30 mouse cellular contexts compared by ENCODE assay signal in genomic region chr15:11841828-11842227, GRCm38 (mm10).
DNase-seq lines count a peak whose midpoint lies in the region; ATAC-seq and TF ChIP-seq lines count a peak whose summit lies in the region.
"Had no signal": no experiment of that assay in that cellular context is flagged by ENCODE, and none has a peak within 500 bp of the region (broad histone marks: within the 10 kb centered on the region; RNA-seq: fewer than 3 reads in every experiment).

No protein-coding gene starts in this region.

- H3K4me1 ChIP-seq in hindbrain, embryonic 11.5 days (replicated peaks; ENCODE audit: control insufficient read depth, insufficient read depth, low read length): no peaks in the 10 kb centered on the region
- no peaks in the 10 kb centered on the region for H3K4me1 ChIP-seq in hindbrain, embryonic 16.5 days (ENCODE audit: control insufficient read depth, insufficient read depth, low read depth, low read length)
- H3K4me1 ChIP-seq in lung, postnatal 0 days (ENCODE audit: insufficient read depth, low read depth, low read length): no peaks in the 10 kb centered on the region
- H3K4me1 ChIP-seq: heart, embryonic 15.5 days; hindbrain, embryonic 13.5 days; limb, embryonic 13.5 days; midbrain, embryonic 12.5 days; neural tube, embryonic 12.5 days had no signal

- TF ChIP-seq EP300 in lung, postnatal 0 days (IDR thresholded peaks at IDR 0.05): peak; percentile 88

- no peak overlapping the region for H3K27ac ChIP-seq in hindbrain, embryonic 11.5 days (ENCODE audit: low read depth, low read length)
- no peak overlapping the region for H3K27ac ChIP-seq in hindbrain, embryonic 16.5 days (ENCODE audit: low read depth, low read length)
- H3K27ac ChIP-seq in lung, postnatal 0 days (ENCODE audit: low read length): no peak overlapping the region
- H3K27ac ChIP-seq: heart, embryonic 15.5 days; hindbrain, embryonic 13.5 days; left cerebral cortex, adult 2 months; limb, embryonic 13.5 days; liver, embryonic 13.5 days; midbrain, embryonic 12.5 days; neural tube, embryonic 12.5 days had no signal

- intact Hi-C loops in left cerebral cortex, postnatal 14 days (cut with DNase I): no loop called here

- no peak for ATAC-seq in hindbrain, embryonic 11.5 days (ENCODE audit: low FRiP score)
- ATAC-seq in hindbrain, embryonic 16.5 days: no peak
- ATAC-seq in lung, postnatal 0 days: peak; percentile 52
- no peak for ATAC-seq in megakaryocyte-erythroid progenitor cell, adult 5-6 weeks (replicated peaks; ENCODE audit: low FRiP score, low TSS enrichment, poor library complexity, severe bottlenecking)
- ATAC-seq: activated CD4-positive, CD25-positive, alpha-beta regulatory T cell, adult 4 months; CD4-positive, CD25-positive, alpha-beta regulatory T cell, adult 4 months; forebrain, embryonic 14.5 days; intestine, postnatal 0 days had no signal

- H3K4me2 ChIP-seq in hindbrain, embryonic 11.5 days (replicated peaks; ENCODE audit: low read depth, low read length): no peak overlapping the region
- no peak overlapping the region for H3K4me2 ChIP-seq in hindbrain, embryonic 16.5 days (ENCODE audit: low read length)
- H3K4me2 ChIP-seq in lung, postnatal 0 days (replicated peaks; ENCODE audit: low read depth, low read length): no peak overlapping the region
- H3K4me2 ChIP-seq: heart, embryonic 15.5 days; hindbrain, embryonic 13.5 days; limb, embryonic 13.5 days; liver, embryonic 13.5 days; midbrain, embryonic 12.5 days; neural tube, embryonic 12.5 days had no signal

- DNase-seq in hindbrain, embryonic 11.5 days (ENCODE audit: low spot score): peak; percentile 8
- DNase-seq in R1 (ENCODE audit: low read depth, low spot score): peak; percentile 37
- DNase-seq in lung, postnatal 0 days (ENCODE audit: low spot score): peak; percentile 67
- peak; percentile 12 for DNase-seq in mesoderm, embryonic 11.5 days (ENCODE audit: low read depth, low spot score)
- no peak for DNase-seq in left cerebral cortex, postnatal 14 days (ENCODE audit: low spot score in 2 of 2)
- DNase-seq: adrenal gland, adult 2 months; adrenal gland, postnatal 36 days; cerebellum, adult 2 months; cerebellum, postnatal 25 days; gastrocnemius, postnatal 14 days; heart, postnatal 36 days; kidney, adult 9 months; kidney, postnatal 14 days; liver, embryonic 13.5 days; right cerebral cortex, adult 18-20 months; right cerebral cortex, postnatal 4 days; thymus, postnatal 4 days had no signal

- no peaks in the 10 kb centered on the region for H3K9me3 ChIP-seq in hindbrain, embryonic 11.5 days (ENCODE audit: control insufficient read depth, low read length)
- H3K9me3 ChIP-seq in hindbrain, embryonic 16.5 days (ENCODE audit: control insufficient read depth, low read length): no peaks in the 10 kb centered on the region
- no peaks in the 10 kb centered on the region for H3K9me3 ChIP-seq in lung, postnatal 0 days (ENCODE audit: low read length)
- H3K9me3 ChIP-seq: heart, embryonic 15.5 days; hindbrain, embryonic 13.5 days; limb, embryonic 13.5 days; liver, embryonic 13.5 days; midbrain, embryonic 12.5 days; neural tube, embryonic 12.5 days had no signal

- H3K36me3 ChIP-seq in hindbrain, embryonic 11.5 days (ENCODE audit: control insufficient read depth, insufficient read depth, low read length): no peaks in the 10 kb centered on the region
- no peaks in the 10 kb centered on the region for H3K36me3 ChIP-seq in hindbrain, embryonic 16.5 days (ENCODE audit: control insufficient read depth, insufficient read depth, low read length)
- H3K36me3 ChIP-seq in lung, postnatal 0 days (ENCODE audit: insufficient read depth, low read length): no peaks in the 10 kb centered on the region
- H3K36me3 ChIP-seq: heart, embryonic 15.5 days; hindbrain, embryonic 13.5 days; limb, embryonic 13.5 days; liver, embryonic 13.5 days; midbrain, embryonic 12.5 days; neural tube, embryonic 12.5 days had no signal

- no peak overlapping the region for H3K4me3 ChIP-seq in hindbrain, embryonic 11.5 days (ENCODE audit: low read depth, low read length)
- no peak overlapping the region for H3K4me3 ChIP-seq in hindbrain, embryonic 16.5 days (ENCODE audit: low read length)
- no peak overlapping the region for H3K4me3 ChIP-seq in lung, postnatal 0 days (ENCODE audit: low read depth, low read length)
- H3K4me3 ChIP-seq: heart, embryonic 15.5 days; hindbrain, embryonic 13.5 days; left cerebral cortex, adult 2 months; limb, embryonic 13.5 days; liver, embryonic 13.5 days; midbrain, embryonic 12.5 days; myocyte; neural tube, embryonic 12.5 days had no signal

- no peak overlapping the region for H3K9ac ChIP-seq in hindbrain, embryonic 11.5 days (ENCODE audit: low read depth, low read length)
- H3K9ac ChIP-seq in hindbrain, embryonic 16.5 days (ENCODE audit: low read depth, low read length): no peak overlapping the region
- no peak overlapping the region for H3K9ac ChIP-seq in lung, postnatal 0 days (replicated peaks; ENCODE audit: low read depth)
- H3K9ac ChIP-seq: heart, embryonic 15.5 days; hindbrain, embryonic 13.5 days; limb, embryonic 13.5 days; liver, embryonic 13.5 days; midbrain, embryonic 12.5 days; neural tube, embryonic 12.5 days had no signal

- TF ChIP-seq CTCF in lung, postnatal 0 days (IDR thresholded peaks at IDR 0.05): no peak

- 77% methylated on average over 4 of the region's 4 CpGs for whole genome bisulfite sequencing in hindbrain, embryonic 11.5 days
- 79% methylated on average over 4 of the region's 4 CpGs for WGBS in hindbrain, embryonic 16.5 days
- 35% methylated on average over 4 of the region's 4 CpGs for WGBS in lung, postnatal 0 days

- H3K27me3 ChIP-seq in hindbrain, embryonic 11.5 days (ENCODE audit: control insufficient read depth, insufficient read depth, low read length): no peaks in the 10 kb centered on the region
- no peaks in the 10 kb centered on the region for H3K27me3 ChIP-seq in hindbrain, embryonic 16.5 days (replicated peaks; ENCODE audit: control insufficient read depth, insufficient read depth, low read length)
- H3K27me3 ChIP-seq in lung, postnatal 0 days (replicated peaks; ENCODE audit: insufficient read depth, low read length): no peaks in the 10 kb centered on the region
- H3K27me3 ChIP-seq: heart, embryonic 15.5 days; hindbrain, embryonic 13.5 days; limb, embryonic 13.5 days; liver, embryonic 13.5 days; midbrain, embryonic 12.5 days; neural tube, embryonic 12.5 days had no signal

Comparison
In these comparisons a context has a peak if more than half of its experiments do, and no peak if none do; other contexts are left out.
1. DNase-seq: peak in hindbrain, embryonic 11.5 days (single experiment), R1 (single experiment), lung, postnatal 0 days (single experiment) and mesoderm, embryonic 11.5 days (single experiment); none in left cerebral cortex, postnatal 14 days (0 of 2).